Mouse (Mus musculus): ENCODE results near the gene Otud3. TPM values are rescaled to one million over a fixed set of nuclear protein-coding genes. Genes with fewer than 3 reads are reported as not detected.
A peak's percentile ranks its signal among the peaks of the same experiment; 100 is the strongest.
"Not testable (repeated sequence)": the region's sequence is repeated elsewhere in the genome, so short reads cannot be mapped to it uniquely, and the experiment has no call there.

Otud3 gene
- polyA plus RNA-seq, 1 experiment from 2014 or later: 1.9 TPM

DNA sequence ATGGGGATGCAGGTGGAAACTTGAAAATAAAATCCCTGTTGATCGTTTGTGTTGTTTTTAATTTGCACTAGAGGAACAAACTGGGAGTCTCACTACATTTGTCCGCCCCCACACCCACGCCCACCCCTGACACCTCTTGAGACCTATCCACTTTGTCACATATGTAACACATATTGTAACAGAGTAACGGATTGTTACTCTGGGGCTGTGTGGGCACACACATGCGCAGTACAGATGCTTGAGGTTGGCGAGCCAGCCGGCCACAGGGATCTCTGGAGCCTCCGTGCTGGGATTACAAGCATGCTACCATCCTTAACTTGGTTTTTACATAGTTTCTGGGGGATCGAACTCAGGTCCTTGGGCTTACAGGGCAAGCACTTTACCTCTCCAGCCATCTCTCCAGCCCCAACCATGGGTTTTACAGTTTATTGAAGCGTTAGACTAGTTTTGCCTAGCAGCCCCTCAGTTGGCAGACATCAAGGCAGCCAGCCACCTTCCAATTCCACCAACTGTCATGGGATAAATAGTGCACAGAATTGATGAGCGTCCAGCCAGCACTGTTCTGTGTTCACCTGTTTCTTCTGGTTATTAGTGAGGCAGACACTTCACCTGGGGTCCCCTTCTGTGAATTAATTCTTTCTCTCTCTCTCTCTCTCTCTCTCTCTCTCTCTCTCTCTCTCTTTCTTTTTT lies 20.9 kb upstream of the Otud3 start:
- no peak overlapping the region for H3K4me2 ChIP-seq
- 65% methylated on average over 11 of the region's 11 CpGs for WGBS (ENCODE audit: insufficient replicate concordance)
- 0 out of 2 replicates have a peak, but pooled peaks cover 2% of the 10 kb centered on the region for H3K4me1 ChIP-seq (replicated peaks)
- no peaks in the 10 kb centered on the region for H3K9me3 ChIP-seq (replicated peaks)
- H3K27me3 ChIP-seq: no peaks in the 10 kb centered on the region
- DNase-seq (no peak), ATAC-seq (ENCODE audit: low read depth) (no peak)
- no peaks in the 10 kb centered on the region for H3K36me3 ChIP-seq
- H3K4me3 ChIP-seq (replicated peaks): no peak overlapping the region
- H3K9ac ChIP-seq: no peak overlapping the region
- H3K27ac ChIP-seq: no peak overlapping the region

DNA sequence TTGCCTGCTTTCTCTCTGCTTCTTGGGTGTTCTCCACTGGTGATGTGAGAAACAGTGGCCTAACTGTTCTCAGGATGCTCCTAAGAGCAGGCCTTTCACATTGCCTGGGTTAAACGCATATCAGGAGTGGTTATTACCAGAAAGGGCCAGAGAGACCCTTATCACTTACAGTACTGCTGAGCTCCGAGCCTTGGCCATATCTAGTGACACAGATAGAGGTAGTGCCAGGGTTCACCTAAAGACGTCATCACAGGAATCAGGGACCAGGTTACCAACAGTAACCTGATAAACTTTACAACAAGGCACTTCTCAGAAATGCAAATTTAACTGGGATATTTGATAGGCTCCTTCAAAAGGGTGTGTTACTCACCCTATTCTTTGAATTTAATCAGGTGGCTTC lies 20.1 kb upstream of the Otud3 start:
- Histone ChIP-seq H3K4me1 (replicated peaks) (0 out of 2 replicates have a peak, but pooled peaks cover 2% of the 10 kb centered on the region), H3K27ac (no peak overlapping the region), H3K9ac (no peak overlapping the region), H3K4me3 (replicated peaks) (no peak overlapping the region), H3K4me2 (no peak overlapping the region), H3K9me3 (replicated peaks) (no peaks in the 10 kb centered on the region), H3K36me3 (no peaks in the 10 kb centered on the region), H3K27me3 (no peaks in the 10 kb centered on the region)
- no peak for DNase-seq
- WGBS (ENCODE audit: insufficient replicate concordance): 37% methylated on average over 3 of the region's 3 CpGs
- 0 out of 2 replicates have a peak, but pooled peaks have one; percentile 43 for ATAC-seq (ENCODE audit: low read depth)

DNA sequence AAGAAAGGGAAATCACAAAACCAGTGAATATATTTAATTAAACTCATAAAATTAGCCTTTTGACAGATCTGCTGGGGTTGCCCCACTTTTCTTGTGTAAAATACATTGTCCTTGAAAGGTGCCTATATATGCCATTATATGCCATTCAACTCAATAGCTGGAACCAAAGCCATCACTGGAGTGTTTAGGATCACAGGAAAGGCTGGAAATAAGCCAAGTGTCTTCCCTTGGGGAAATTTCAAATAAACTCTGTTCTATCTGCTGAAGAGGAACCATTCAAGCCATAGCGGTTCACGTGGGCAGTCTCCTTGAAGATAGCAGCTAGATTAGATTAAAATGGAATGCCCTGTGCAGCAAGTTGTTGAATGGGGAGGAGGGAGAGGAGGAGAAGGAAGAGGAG lies 11.8 kb upstream of the Otud3 start:
- WGBS (ENCODE audit: insufficient replicate concordance): 48% methylated on average over 2 of the region's 2 CpGs
- no peak for ATAC-seq (ENCODE audit: low read depth)
- Histone ChIP-seq H3K4me2 (no peak overlapping the region), H3K27me3 (0 out of 2 replicates have a peak, but pooled peaks cover 6% of the 10 kb centered on the region), H3K9ac (no peak overlapping the region), H3K4me1 (replicated peaks) (peaks cover 7% of the 10 kb centered on the region), H3K27ac (no peak overlapping the region), H3K36me3 (no peaks in the 10 kb centered on the region), H3K4me3 (replicated peaks) (no peak overlapping the region), H3K9me3 (replicated peaks) (no peaks in the 10 kb centered on the region)
- no peak for DNase-seq

DNA sequence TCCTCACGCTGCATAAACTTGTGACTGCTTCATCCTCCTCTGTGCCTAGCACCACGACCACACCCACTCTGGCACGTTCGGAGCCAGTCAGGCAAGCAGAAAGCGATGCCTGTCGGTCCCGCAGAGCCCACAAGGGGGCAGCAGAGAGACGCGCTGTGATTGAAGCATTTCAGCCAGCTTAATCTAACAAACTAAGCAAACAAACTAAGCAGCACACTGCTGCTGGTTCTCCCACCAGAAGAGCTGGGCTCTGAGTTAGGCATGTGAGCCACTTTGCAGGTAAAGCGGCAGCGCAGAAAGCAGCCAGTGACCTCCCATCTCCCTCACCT lies 8.3 kb upstream of the Otud3 start:
- DNase-seq (peak; percentile 75), ATAC-seq (ENCODE audit: low read depth) (peak; percentile 55)
- 0 out of 2 replicates have a peak, but pooled peaks cover 6% of the 10 kb centered on the region for H3K27me3 ChIP-seq
- H3K27ac ChIP-seq: no peak overlapping the region
- H3K36me3 ChIP-seq: no peaks in the 10 kb centered on the region
- H3K9ac ChIP-seq: no peak overlapping the region
- peaks cover 7% of the 10 kb centered on the region for H3K4me1 ChIP-seq (replicated peaks)
- H3K9me3 ChIP-seq (replicated peaks): no peaks in the 10 kb centered on the region
- WGBS (ENCODE audit: insufficient replicate concordance): 3% methylated on average over 11 of the region's 11 CpGs
- H3K4me3 ChIP-seq (replicated peaks): no peak overlapping the region
- peak overlapping the region; percentile 21; the same call in 1 of the 2 replicates for H3K4me2 ChIP-seq

DNA sequence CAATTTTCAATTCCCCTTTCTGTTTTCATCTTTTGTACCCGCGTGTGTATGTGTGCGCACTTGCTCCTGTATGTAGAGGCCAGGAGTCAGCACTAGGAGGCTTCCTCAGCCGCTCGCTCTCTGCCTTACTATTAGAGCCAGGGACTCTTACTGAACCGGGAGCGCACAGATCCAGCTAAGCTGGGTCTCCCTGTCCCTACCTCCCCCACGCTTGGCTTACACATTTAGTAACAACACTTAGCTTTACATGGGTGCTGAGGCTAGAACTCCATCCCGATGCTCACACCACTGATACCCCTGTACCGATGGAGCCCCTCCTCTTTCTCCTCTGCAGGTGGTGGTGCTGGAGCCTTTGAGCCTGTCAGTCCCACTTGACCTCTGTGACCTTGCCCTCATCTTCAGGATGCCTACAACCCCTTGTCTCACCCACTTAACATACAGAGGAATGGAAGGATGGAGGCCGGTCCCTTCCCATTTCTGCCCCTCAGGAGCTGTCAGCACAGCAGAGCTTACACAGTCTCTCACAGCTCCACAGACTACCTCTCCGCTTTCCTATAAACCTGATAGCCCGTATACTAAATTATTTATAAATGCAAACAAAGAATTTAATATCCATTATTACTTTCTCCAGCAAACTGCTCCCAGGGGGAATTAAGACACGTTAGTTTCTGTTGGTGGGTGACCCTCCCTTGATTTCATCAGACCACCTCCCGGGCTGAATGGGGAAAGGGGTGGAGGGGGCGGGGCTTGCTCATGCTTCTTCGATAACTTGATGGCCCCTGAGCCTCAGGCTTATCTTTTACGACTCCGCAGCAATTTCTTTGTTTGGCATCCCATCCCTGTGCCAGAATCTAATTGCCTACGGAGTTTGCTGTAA lies 7.7 kb upstream of the Otud3 start:
- 40% methylated on average over 20 of the region's 20 CpGs for WGBS (ENCODE audit: insufficient replicate concordance)
- no peak overlapping the region for H3K27ac ChIP-seq
- DNase-seq: no peak
- no peak overlapping the region for H3K4me3 ChIP-seq (replicated peaks)
- no peak overlapping the region for H3K9ac ChIP-seq
- H3K4me1 ChIP-seq (replicated peaks): peaks cover 7% of the 10 kb centered on the region
- no peaks in the 10 kb centered on the region for H3K36me3 ChIP-seq
- H3K27me3 ChIP-seq: 0 out of 2 replicates have a peak, but pooled peaks cover 6% of the 10 kb centered on the region
- peak overlapping the region; percentile 21; the same call in 1 of the 2 replicates for H3K4me2 ChIP-seq
- no peak for ATAC-seq (ENCODE audit: low read depth)
- no peaks in the 10 kb centered on the region for H3K9me3 ChIP-seq (replicated peaks)

DNA sequence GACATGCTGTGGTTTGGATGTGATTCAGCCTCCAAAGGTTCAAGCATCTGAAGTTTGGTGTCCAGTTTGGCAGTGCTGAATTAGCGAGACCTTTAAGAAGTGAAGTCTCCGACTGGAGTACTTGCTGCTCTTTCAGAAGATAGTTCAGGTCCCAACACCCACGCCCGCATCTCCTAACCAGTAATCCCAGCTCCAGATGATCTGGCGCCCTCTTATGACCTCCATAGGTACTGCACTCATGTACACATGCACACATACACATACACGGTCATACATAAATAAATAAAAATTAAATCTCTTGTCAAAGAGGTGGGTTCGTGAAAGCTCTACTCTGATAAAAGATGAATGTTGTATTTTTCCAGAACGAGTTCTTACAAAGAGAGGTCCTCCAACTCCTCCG lies 3.5 kb upstream of the Otud3 start:
- 66% methylated on average over 9 of the region's 9 CpGs for WGBS (ENCODE audit: insufficient replicate concordance)
- H3K9ac ChIP-seq: no peak overlapping the region
- H3K27ac ChIP-seq: no peak overlapping the region
- peaks cover 18% of the 10 kb centered on the region for H3K4me1 ChIP-seq (replicated peaks)
- ATAC-seq (ENCODE audit: low read depth) (no peak), DNase-seq (no peak)
- 0 out of 2 replicates have a peak, but pooled peaks cover 6% of the 10 kb centered on the region for H3K27me3 ChIP-seq
- H3K36me3 ChIP-seq: no peaks in the 10 kb centered on the region
- no peak overlapping the region for H3K4me2 ChIP-seq
- no peaks in the 10 kb centered on the region for H3K9me3 ChIP-seq (replicated peaks)
- no peak overlapping the region for H3K4me3 ChIP-seq (replicated peaks)

DNA sequence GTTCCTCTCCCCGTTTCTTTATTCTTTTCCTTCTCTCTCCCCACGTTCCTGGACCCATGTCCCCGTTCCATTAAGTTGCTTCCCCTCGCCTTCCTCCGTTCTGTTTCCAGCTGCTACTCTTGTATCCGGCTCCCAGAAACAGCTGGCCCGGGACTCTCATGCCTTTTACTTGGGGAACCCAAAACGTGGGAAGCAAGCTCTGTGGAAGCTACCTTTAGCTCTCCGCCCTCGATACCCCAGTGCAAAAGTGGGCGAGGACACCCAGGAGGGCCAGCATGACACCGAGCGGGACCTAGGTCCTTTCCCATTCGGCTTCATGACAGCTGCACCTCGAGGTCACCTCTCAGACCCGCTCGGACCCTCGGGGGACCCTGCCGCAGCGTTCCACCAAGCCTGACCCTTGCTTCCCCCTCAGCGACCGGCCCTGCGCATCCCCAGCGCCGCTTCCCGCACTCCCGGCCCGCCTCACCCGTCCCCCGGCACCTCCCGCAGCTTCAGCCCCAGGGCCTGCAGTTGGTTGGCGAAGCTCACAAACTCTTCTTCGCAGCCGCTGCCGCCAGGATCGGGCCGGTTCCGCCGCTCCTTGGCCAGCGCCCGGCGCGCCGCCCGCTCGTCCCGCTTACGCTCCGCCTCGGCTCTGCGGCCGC lies 481 bp downstream of the Otud3 start:
- Histone ChIP-seq H3K27ac (no peak overlapping the region; the same call in 1 of the 2 replicates), H3K4me2 (peak overlapping the region; percentile 98), H3K9me3 (replicated peaks) (no peaks in the 10 kb centered on the region), H3K4me1 (replicated peaks) (peaks cover 26% of the 10 kb centered on the region), H3K4me3 (replicated peaks) (peak overlapping the region; percentile 84), H3K27me3 (no peaks in the 10 kb centered on the region), H3K36me3 (no peaks in the 10 kb centered on the region), H3K9ac (peak overlapping the region; percentile 87)
- ATAC-seq (ENCODE audit: low read depth): peak; percentile 47
- DNase-seq: no peak
- WGBS (ENCODE audit: insufficient replicate concordance): under 1% methylated on average over 52 of the region's 52 CpGs

DNA sequence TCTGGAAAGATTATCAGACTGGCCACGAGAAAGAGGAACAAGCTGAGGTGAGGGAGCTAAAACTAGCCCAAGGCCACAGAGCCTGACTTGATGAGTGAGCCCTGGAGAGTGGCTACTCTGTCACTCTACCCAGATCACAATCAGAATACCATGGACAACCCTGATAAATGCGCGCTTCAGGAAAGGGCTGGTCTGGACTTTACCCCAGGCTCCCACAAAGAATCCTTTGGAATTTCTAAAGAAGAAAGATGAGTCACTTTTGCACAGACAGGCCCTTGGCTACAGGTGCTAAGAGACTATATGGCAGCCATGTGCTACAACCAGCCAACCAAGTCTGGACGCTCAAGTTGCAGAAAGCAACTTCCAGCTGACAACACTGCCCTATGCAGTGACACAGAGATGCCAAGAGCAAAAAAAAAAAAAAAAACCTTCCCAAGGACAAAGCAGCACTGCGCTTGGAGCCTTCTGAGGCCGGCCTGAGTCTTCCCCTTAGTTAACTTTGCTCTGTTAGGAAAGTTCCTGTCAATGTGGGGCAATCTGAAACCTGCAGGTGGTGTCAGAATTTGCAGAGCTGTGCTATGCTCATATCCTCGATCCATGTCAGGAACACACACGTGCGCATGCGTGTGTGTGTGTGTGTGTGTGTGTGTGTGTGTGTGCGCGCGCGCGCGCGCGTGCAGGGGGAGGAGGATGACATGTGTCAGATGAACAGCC lies 8.0 kb downstream of the Otud3 start:
- Histone ChIP-seq H3K9ac (no peak overlapping the region), H3K4me3 (replicated peaks) (no peak overlapping the region), H3K27ac (no peak overlapping the region), H3K9me3 (replicated peaks) (no peaks in the 10 kb centered on the region), H3K36me3 (peaks cover 36% of the 10 kb centered on the region), H3K27me3 (no peaks in the 10 kb centered on the region), H3K4me2 (no peak overlapping the region), H3K4me1 (replicated peaks) (peaks cover 11% of the 10 kb centered on the region)
- 85% methylated on average over 18 of the region's 18 CpGs for WGBS (ENCODE audit: insufficient replicate concordance)
- DNase-seq (no peak), ATAC-seq (ENCODE audit: low read depth) (no peak)

DNA sequence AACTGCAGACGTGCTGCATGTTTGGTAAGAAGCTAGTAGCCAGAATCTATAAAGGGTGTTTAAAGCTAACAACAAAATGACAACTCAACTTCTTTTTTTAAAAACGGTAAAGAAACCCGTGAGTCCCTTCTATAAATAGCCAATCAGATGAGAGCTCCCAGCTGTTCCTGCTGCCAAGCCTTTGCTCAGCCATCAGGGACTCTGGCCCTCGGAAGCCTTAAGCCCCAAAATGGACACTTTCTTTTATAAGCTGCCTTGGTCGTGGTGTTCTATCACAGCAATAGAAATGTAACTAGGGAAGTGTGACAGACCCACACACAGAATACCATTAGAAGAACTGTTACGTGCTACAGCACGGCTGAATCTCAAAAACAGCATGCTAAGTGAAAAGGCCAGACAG lies 14.4 kb downstream of the Otud3 start:
- H3K4me2 ChIP-seq: no peak overlapping the region
- ATAC-seq (ENCODE audit: low read depth): no peak
- H3K27ac ChIP-seq: no peak overlapping the region
- H3K4me3 ChIP-seq (replicated peaks): no peak overlapping the region
- no peaks in the 10 kb centered on the region for H3K9me3 ChIP-seq (replicated peaks)
- DNase-seq: no peak
- 68% methylated on average over 7 of the region's 7 CpGs for WGBS (ENCODE audit: insufficient replicate concordance)
- H3K9ac ChIP-seq: no peak overlapping the region
- H3K4me1 ChIP-seq (replicated peaks): no peaks in the 10 kb centered on the region
- peaks cover 36% of the 10 kb centered on the region; the same call in 1 of the 2 replicates for H3K36me3 ChIP-seq
- no peaks in the 10 kb centered on the region for H3K27me3 ChIP-seq

DNA sequence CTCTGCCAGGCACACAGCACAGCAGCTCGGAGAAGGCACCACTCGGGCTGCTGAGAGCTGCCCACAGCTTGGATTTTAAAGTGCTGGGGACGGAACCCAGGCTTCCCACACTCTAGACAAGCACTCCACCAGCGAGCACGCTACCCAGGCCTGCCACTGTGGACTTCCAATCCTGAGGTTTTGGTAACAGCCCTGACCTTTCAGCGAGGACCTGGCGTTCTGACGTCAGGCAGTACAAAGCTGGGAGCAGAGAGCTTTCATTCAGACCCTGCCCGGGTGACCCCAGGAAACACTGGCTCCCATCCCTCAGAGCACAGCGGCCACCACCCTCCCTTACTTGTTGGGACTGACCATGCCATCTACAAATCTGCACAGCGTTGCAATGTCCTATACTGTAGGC lies 20.0 kb downstream of the Otud3 start:
- H3K4me2 ChIP-seq; H3K9me3 ChIP-seq (replicated peaks); ATAC-seq (ENCODE audit: low read depth); H3K4me1 ChIP-seq (replicated peaks); H3K27ac ChIP-seq; DNase-seq; H3K27me3 ChIP-seq; H3K9ac ChIP-seq; H3K4me3 ChIP-seq (replicated peaks): not testable (repeated sequence)
- peaks cover 21% of the 10 kb centered on the region; the same call in 1 of the 2 replicates for H3K36me3 ChIP-seq
- WGBS (ENCODE audit: insufficient replicate concordance): 76% methylated on average over 11 of the region's 11 CpGs

DNA sequence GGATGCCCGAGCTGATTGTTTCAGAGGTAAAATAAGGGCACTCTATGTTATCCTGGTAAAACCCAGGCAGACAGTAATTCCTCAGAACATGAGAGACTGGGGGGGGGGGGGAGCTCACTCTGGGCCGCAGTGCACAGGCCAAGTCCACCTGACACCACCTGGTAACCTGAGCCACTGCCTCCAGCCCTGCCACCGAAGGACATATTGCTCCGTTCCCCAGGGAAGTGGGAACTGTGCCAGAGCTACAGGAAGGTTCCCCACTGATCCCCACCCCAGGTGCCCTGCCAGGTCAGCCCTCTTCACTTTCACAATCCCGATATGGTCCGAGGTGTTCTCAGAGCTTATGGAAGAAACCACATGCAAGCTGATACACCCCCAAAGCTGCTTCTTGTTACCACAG lies 21.1 kb downstream of the Otud3 start:
- no peak overlapping the region for H3K9ac ChIP-seq
- no peaks in the 10 kb centered on the region for H3K4me1 ChIP-seq (replicated peaks)
- H3K4me3 ChIP-seq (replicated peaks): no peak overlapping the region
- H3K9me3 ChIP-seq (replicated peaks): no peaks in the 10 kb centered on the region
- H3K4me2 ChIP-seq: no peak overlapping the region
- no peak for DNase-seq
- ATAC-seq (ENCODE audit: low read depth): no peak
- no peak overlapping the region for H3K27ac ChIP-seq
- H3K27me3 ChIP-seq: no peaks in the 10 kb centered on the region
- whole genome bisulfite sequencing (ENCODE audit: insufficient replicate concordance): 77% methylated on average over 6 of the region's 6 CpGs
- H3K36me3 ChIP-seq: peaks cover 15% of the 10 kb centered on the region; the same call in 1 of the 2 replicates
